Mouse (Mus musculus) embryonic facial prominence, embryonic 14.5 days (tissue): Measurements from ENCODE around the gene Shisa8. TPM values are rescaled to one million over a fixed set of nuclear protein-coding genes. Genes with fewer than 3 reads are reported as not detected.

ENCODE experiments used
- ATAC-seq: fragments of 200-750 bp; cut with Nextera tagmentation; 2 replicates; pipeline ENCODE4 v1.8.0; 2017; ENCODE audit warnings: low read depth, moderate number of reproducible peaks, moderate TSS enrichment
- DNase-seq: peaks from one replicate; pipeline ENCODE4 v3.0.0-alpha.2; 2015; ENCODE audit warnings: low spot score
- H3K27ac ChIP-seq: fragments of 300-500 bp; sonication (generic); replicated peaks from 2 replicates; pipeline ENCODE4 v1.5.1; 2014; ENCODE audit warnings: low read depth, mild to moderate bottlenecking, low read length, moderate library complexity
- H3K27me3 ChIP-seq: fragments of 300-500 bp; sonication (generic); replicated peaks from 2 replicates; pipeline ENCODE4 v1.6.1; 2014; ENCODE audit warnings: low read length; ENCODE audit not compliant: control insufficient read depth, insufficient read depth
- H3K36me3 ChIP-seq: fragments of 300-500 bp; sonication (generic); 2 replicates; pipeline ENCODE4 v1.6.1; 2014; ENCODE audit warnings: low read length, mixed read lengths; ENCODE audit not compliant: control insufficient read depth, insufficient read depth
- H3K4me1 ChIP-seq: fragments of 300-500 bp; sonication (generic); 2 replicates; pipeline ENCODE4 v1.6.1; 2014; ENCODE audit warnings: antibody characterized with exemption, low read length; ENCODE audit not compliant: control insufficient read depth, insufficient read depth
- H3K4me2 ChIP-seq: fragments of 300-500 bp; sonication (generic); 2 replicates; pipeline ENCODE4 v1.6.1; 2014; ENCODE audit warnings: low read depth, mild to moderate bottlenecking, low read length, moderate library complexity, mixed read lengths
- H3K4me3 ChIP-seq: fragments of 300-500 bp; sonication (generic); 2 replicates; pipeline ENCODE4 v1.5.1; 2014; ENCODE audit warnings: low read depth, mild to moderate bottlenecking, low read length
- H3K9ac ChIP-seq: fragments of 300-500 bp; sonication (generic); 2 replicates; pipeline ENCODE4 v1.6.1; 2014; ENCODE audit warnings: low read depth, mild to moderate bottlenecking, low read length, moderate library complexity, mixed read lengths
- H3K9me3 ChIP-seq: fragments of 300-500 bp; sonication (generic); 2 replicates; pipeline ENCODE4 v1.6.1; 2016; ENCODE audit warnings: low read length; ENCODE audit not compliant: control insufficient read depth
- WGBS: fragments of 180-500 bp; shearing (Covaris S2); extraction: QIAGEN DNeasy Blood & Tissue Kit; methylation state at CpG from one replicate; pipeline ENCODE4 v1.1.7; 2014; 5-methylcytosine and 5-hydroxymethylcytosine counted together
- polyA plus RNA-seq: library from polyadenylated mRNA; unstranded; fragments of >200 nt; fragmentation: Nextera tagmentation; extraction: Ambion mirVana; gene quantifications from 2 replicates; pipeline ENCODE4 v1.2.1, GENCODE M21; 2014

Gene Shisa8
- polyA plus RNA-seq, 1 experiment from 2014 or later: 1.4 TPM

GRCm38 (mm10) chr15:82211911-82212751 is 484 bp downstream of the Shisa8 start:
- peak overlapping the region; percentile 85 for H3K4me2 ChIP-seq
- peaks cover 97% of the 10 kb centered on the region for H3K27me3 ChIP-seq
- ATAC-seq (peak; percentile 42), DNase-seq (no peak)
- H3K36me3 ChIP-seq: no peaks in the 10 kb centered on the region
- WGBS: under 1% methylated on average over 59 of the region's 112 CpGs
- no peaks in the 10 kb centered on the region for H3K9me3 ChIP-seq
- H3K4me3 ChIP-seq: peak overlapping the region; percentile 51
- peak overlapping the region; percentile 58 for H3K9ac ChIP-seq
- H3K4me1 ChIP-seq: 0 out of 2 replicates have a peak, but pooled peaks cover 6% of the 10 kb centered on the region
- no peak overlapping the region for H3K27ac ChIP-seq

GRCm38 (mm10) chr15:82211281-82211680 is 1.3 kb downstream of the Shisa8 start:
- Histone ChIP-seq H3K27me3 (peaks cover 97% of the 10 kb centered on the region), H3K4me3 (peak overlapping the region; percentile 51; the same call in 1 of the 2 replicates), H3K36me3 (0 out of 2 replicates have a peak, but pooled peaks cover 2% of the 10 kb centered on the region), H3K9ac (no peak overlapping the region), H3K9me3 (no peaks in the 10 kb centered on the region), H3K4me1 (0 out of 2 replicates have a peak, but pooled peaks cover 5% of the 10 kb centered on the region), H3K4me2 (peak overlapping the region; percentile 85), H3K27ac (no peak overlapping the region)
- WGBS: 1% methylated on average over 8 of the region's 11 CpGs
- no peak for ATAC-seq
- DNase-seq: no peak

DNA sequence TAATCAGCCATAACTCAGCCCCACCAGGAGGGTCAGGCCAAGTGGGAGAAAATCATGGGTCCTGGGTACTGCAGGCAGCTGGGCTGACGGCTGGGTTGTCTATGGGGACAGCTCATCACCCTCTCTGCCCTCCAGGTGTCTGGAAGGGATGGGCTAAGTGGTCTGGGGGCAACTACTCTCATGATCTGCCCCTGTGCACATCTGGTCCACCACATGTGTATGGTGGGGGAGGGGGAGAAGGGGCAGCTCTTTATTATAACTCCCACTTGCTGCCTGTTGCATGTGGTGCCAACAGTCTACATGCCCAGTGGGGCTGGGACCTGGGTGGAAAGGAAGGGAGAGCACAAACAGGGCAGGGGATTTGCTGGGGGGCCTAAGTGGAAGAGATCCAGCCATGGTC is 1.8 kb downstream of the Shisa8 start:
- no peak for DNase-seq
- Histone ChIP-seq H3K36me3 (peaks cover 7% of the 10 kb centered on the region), H3K4me3 (no peak overlapping the region), H3K27me3 (peaks cover 97% of the 10 kb centered on the region), H3K9me3 (no peaks in the 10 kb centered on the region), H3K4me2 (no peak overlapping the region), H3K4me1 (0 out of 2 replicates have a peak, but pooled peaks cover 3% of the 10 kb centered on the region), H3K27ac (no peak overlapping the region), H3K9ac (no peak overlapping the region)
- ATAC-seq: no peak
- WGBS: 50% methylated on average over 1 of the region's 1 CpGs

- H3K27ac ChIP-seq: no peak overlapping the region
- no peaks in the 10 kb centered on the region for H3K9me3 ChIP-seq
- 0 out of 2 replicates have a peak, but pooled peaks cover 3% of the 10 kb centered on the region for H3K4me1 ChIP-seq
- WGBS: 77% methylated on average over 13 of the region's 13 CpGs
- H3K4me3 ChIP-seq: no peak overlapping the region
- ATAC-seq: no peak
- H3K27me3 ChIP-seq: peaks cover 93% of the 10 kb centered on the region
- DNase-seq: no peak
- H3K4me2 ChIP-seq: no peak overlapping the region
- no peak overlapping the region for H3K9ac ChIP-seq
- H3K36me3 ChIP-seq: peaks cover 18% of the 10 kb centered on the region
Observed at GRCm38 (mm10) chr15:82209295-82210050, 3.1 kb downstream of the Shisa8 start.

- Histone ChIP-seq H3K27ac (no peak overlapping the region), H3K4me3 (no peak overlapping the region), H3K4me2 (no peak overlapping the region), H3K9ac (no peak overlapping the region), H3K4me1 (0 out of 2 replicates have a peak, but pooled peaks cover 3% of the 10 kb centered on the region), H3K27me3 (peaks cover 83% of the 10 kb centered on the region), H3K36me3 (peaks cover 30% of the 10 kb centered on the region), H3K9me3 (no peaks in the 10 kb centered on the region)
- DNase-seq: no peak
- ATAC-seq: no peak
- WGBS: 85% methylated on average over 8 of the region's 8 CpGs
Observed at GRCm38 (mm10) chr15:82208307-82208706, 4.3 kb downstream of the Shisa8 start.

DNA sequence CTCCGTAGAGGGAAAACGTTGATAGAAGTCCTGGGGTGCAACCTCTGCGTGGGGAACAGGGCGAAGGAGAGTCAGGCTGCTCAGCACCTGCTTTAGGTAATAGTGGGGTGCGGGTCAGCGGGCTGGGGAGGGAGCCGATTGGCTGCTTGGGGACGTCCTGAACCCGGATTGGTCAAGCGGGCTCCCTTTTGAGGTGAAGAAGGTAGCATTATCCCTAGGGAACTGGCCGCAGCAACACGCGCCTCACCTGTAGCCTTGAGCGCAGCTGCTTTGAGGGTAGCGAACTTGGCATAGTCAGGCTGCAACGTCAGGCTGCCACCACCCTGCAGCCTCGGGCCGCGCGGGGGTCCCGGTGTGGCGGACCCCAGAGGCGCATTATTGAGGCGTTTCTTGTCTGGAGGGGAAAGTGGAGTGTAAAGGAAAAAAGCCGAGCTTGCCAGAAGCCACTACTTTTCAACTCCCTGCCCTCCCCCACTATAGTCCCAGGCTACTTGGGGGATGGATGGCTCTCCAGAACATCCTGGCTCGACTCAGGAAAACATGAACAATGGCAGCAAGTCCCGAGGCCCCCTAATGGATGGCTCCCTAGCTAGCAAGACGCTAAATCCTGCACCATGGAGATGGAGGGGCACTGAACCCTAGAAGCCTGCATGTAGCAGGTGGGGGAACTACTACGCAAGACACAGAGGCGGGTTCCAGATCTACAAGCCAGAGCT is 5.0 kb downstream of the Shisa8 start:
- whole genome bisulfite sequencing: 19% methylated on average over 30 of the region's 30 CpGs

GRCm38 (mm10) chr15:82207105-82207459 is 5.5 kb downstream of the Shisa8 start:
- WGBS: 10% methylated on average over 33 of the region's 34 CpGs
- DNase-seq (no peak), ATAC-seq (no peak)
- H3K9ac ChIP-seq: no peak overlapping the region
- H3K36me3 ChIP-seq: peaks cover 42% of the 10 kb centered on the region
- H3K9me3 ChIP-seq: no peaks in the 10 kb centered on the region
- H3K27me3 ChIP-seq: peaks cover 70% of the 10 kb centered on the region
- H3K4me2 ChIP-seq: no peak overlapping the region
- no peak overlapping the region for H3K4me3 ChIP-seq
- H3K4me1 ChIP-seq: 0 out of 2 replicates have a peak, but pooled peaks cover 3% of the 10 kb centered on the region
- H3K27ac ChIP-seq: no peak overlapping the region

More for the DNA sequence above, 5.0 kb downstream of the Shisa8 start:
- DNase-seq: no peak
- Histone ChIP-seq H3K27ac (no peak overlapping the region), H3K4me3 (no peak overlapping the region), H3K4me1 (0 out of 2 replicates have a peak, but pooled peaks cover 3% of the 10 kb centered on the region), H3K27me3 (peaks cover 76% of the 10 kb centered on the region), H3K9me3 (no peaks in the 10 kb centered on the region), H3K4me2 (no peak overlapping the region), H3K36me3 (peaks cover 37% of the 10 kb centered on the region), H3K9ac (no peak overlapping the region)
- ATAC-seq: no peak
